Mouse (Mus musculus): Measurements from ENCODE around the gene Polh. TPM values are rescaled to one million over a fixed set of nuclear protein-coding genes. Genes with fewer than 3 reads are reported as not detected.

Polh gene
- 10 to 100 TPM; 10.6 to 10.9 TPM for total RNA-seq (2021)
- long read RNA-seq, experiment 1, partial matches to known transcripts, result 0 of 5 reads
- long read RNA-seq, experiment 1, other reads (novel, unspliced or antisense), result 3 of 5 reads
- long read RNA-seq, experiment 2, partial matches to known transcripts, result 0 of 2 reads
- long read RNA-seq, experiment 2, other reads (novel, unspliced or antisense), result 2 of 2 reads

- peak; percentile 94 for DNase-seq
Observed at GRCm38 (mm10) chr17:46202421-46203071, at the start of gene Polh, which contains the start of gene Xpo5. Gene Polh (minus strand): TSS chr17:46202645. Gene Xpo5 (plus strand): TSS chr17:46202782.

GRCm38 (mm10) chr17:46251174-46251573, 48.7 kb upstream of the Polh start:
- DNase-seq, result no peak

GRCm38 (mm10) chr17:46248189-46248522, 45.7 kb upstream of the Polh start:
- no peak for DNase-seq

- DNase-seq, result peak; percentile 93
Observed at GRCm38 (mm10) chr17:46247512-46248188, 45.2 kb upstream of the Polh start, which contains the start of the genes Polr1c and Yipf3. Gene Polr1c (minus strand): TSS chr17:46248054. Gene Yipf3 (plus strand): TSS chr17:46248080.

GRCm38 (mm10) chr17:46244579-46244978, 42.1 kb upstream of the Polh start:
- no peak for DNase-seq

- DNase-seq, result no peak
Observed at GRCm38 (mm10) chr17:46243624-46244023, 41.2 kb upstream of the Polh start.

- no peak for DNase-seq
Observed at GRCm38 (mm10) chr17:46242993-46243392, 40.5 kb upstream of the Polh start.

- DNase-seq, result no peak
Observed at GRCm38 (mm10) chr17:46242274-46242673, 39.8 kb upstream of the Polh start.

GRCm38 (mm10) chr17:46241471-46241870, 39.0 kb upstream of the Polh start:
- DNase-seq, result no peak

- no peak for DNase-seq
Observed at GRCm38 (mm10) chr17:46239516-46240114, 37.2 kb upstream of the Polh start.

GRCm38 (mm10) chr17:46237480-46237879, 35.0 kb upstream of the Polh start:
- no peak for DNase-seq

- no peak for DNase-seq
Observed at GRCm38 (mm10) chr17:46237079-46237478, 34.6 kb upstream of the Polh start.

GRCm38 (mm10) chr17:46236067-46236466, 33.6 kb upstream of the Polh start:
- DNase-seq, result no peak

GRCm38 (mm10) chr17:46227576-46227975, 25.1 kb upstream of the Polh start:
- DNase-seq, result no peak

GRCm38 (mm10) chr17:46221601-46222000, 19.2 kb upstream of the Polh start:
- DNase-seq, result no peak

GRCm38 (mm10) chr17:46210550-46210949, 8.1 kb upstream of the Polh start:
- DNase-seq, result no peak

- no peak for DNase-seq
Observed at GRCm38 (mm10) chr17:46206676-46207075, 4.2 kb upstream of the Polh start.

- DNase-seq, result peak; percentile 9
Observed at GRCm38 (mm10) chr17:46203078-46203477, 633 bp upstream of the Polh start.

- no peak for DNase-seq
Observed at GRCm38 (mm10) chr17:46201151-46201550, 1.3 kb downstream of the Polh start.

GRCm38 (mm10) chr17:46188829-46189228, 13.6 kb downstream of the Polh start:
- DNase-seq, result no peak

GRCm38 (mm10) chr17:46182273-46182672, 20.2 kb downstream of the Polh start:
- no peak for DNase-seq

- DNase-seq, result no peak
Observed at GRCm38 (mm10) chr17:46170538-46170937, 31.9 kb downstream of the Polh start.

GRCm38 (mm10) chr17:46168768-46169167, 33.7 kb downstream of the Polh start:
- DNase-seq, result no peak

All from gastrocnemius, postnatal 25 days (tissue).